Mouse (Mus musculus): ENCODE measurements at regions not wholly inside any gene's neighbourhood (a gene's known extent, or its start where the extent isn't known, plus 50 kb on each side); places are given as distances from the start of the nearest gene placed in this dataset.

DNA sequence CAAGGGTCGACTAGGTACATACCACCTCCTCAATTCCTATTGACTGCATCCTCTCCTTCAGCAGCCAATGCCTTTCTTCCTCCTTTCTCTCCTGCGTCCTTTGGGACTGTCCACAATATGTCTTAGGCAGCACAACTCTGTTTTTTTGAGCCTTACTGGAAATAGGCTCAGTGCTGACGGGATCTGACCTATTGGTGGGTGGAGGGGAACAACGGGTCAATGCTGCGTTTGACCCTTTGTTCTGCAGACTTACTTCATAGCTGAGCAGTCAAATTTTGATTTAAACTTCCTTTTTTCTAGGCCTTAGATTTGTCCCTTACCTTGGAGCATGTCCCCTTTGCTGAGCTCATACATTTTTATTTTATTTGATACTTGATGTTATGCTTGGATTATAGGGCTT is 103.4 kb downstream of the Gm10295 start:
- TF ChIP-seq EP300 (IDR thresholded peaks at IDR 0.05; ENCODE audit: low read depth) (no peak), CTCF (IDR thresholded peaks at IDR 0.05; ENCODE audit: low read depth) (no peak)

All from heart, postnatal 0 days (tissue).